Mouse (Mus musculus): ENCODE measurements around the gene Oosp3.

The Oosp3 gene

DNA sequence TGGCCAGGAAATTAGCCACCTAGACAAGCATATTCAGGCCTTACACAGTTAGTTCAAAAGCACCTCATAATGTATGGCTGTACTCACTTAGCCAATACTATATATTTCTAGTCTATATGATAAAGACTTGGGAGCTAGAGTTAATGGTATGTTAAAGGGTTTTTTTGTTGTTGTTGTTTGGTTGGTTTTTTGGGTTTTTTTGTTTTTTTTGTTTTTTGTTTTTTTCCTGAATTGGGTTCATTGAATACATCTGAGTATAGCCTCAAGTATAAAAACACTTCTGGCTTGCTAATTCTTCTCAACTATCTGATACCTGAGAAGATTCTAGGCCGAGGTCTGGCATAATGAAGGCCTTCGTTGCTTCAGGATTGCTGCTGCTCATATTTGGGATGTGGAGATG is at the start of gene Oosp3:
Oosp3 (plus strand) TSS at position 301 of the 400 bp plus-strand sequence.
- no peak for DNase-seq (ENCODE audit: low read depth, low spot score)

GRCm38 (mm10) chr19:11649564-11649963 is 47.3 kb upstream of the Oosp3 start:
- no peak for DNase-seq (ENCODE audit: low read depth, low spot score)

DNA sequence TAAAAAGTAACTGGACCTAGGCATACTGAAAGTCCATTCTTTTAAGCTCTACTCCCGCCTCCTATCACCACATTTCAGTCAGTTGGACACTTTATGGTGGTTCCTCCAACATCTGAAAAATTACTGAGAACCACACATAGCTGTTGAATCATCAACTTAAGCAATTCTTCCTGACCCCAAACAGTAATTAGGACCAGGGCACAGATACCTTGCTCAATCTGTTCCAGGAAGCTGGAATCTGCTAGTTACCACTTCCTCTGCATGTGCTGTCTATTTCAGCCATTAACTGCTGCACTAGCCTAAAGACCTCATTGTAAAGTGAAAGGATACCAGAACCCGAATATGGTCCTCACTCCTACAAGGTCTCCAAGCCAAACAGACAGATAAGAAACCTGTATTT is 37.7 kb upstream of the Oosp3 start:
- no peak for DNase-seq (ENCODE audit: low read depth, low spot score)

DNA sequence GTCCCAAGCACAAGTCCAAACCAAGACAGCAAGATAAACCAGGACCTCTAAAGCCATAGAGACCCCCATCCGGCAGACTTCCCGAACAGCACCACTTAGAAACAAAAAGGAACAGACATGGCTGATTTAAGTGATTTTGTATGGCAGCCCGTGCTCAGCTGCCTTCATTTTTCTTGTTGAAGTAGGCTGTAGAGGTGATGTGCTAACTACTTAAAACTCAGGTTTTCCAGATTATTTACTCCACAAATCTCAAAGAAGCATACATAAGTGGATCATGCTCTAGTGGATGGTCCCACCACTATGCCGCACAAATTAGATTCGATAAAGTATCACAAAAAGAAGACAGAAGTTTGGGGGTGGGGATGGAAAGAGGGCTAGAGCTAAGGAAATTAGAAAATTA is 36.4 kb upstream of the Oosp3 start, which contains the start of gene Oosp2:
Oosp2 (minus strand) TSS at position 101 of the 400 bp plus-strand sequence.
- DNase-seq (ENCODE audit: low read depth, low spot score), result no peak

DNA sequence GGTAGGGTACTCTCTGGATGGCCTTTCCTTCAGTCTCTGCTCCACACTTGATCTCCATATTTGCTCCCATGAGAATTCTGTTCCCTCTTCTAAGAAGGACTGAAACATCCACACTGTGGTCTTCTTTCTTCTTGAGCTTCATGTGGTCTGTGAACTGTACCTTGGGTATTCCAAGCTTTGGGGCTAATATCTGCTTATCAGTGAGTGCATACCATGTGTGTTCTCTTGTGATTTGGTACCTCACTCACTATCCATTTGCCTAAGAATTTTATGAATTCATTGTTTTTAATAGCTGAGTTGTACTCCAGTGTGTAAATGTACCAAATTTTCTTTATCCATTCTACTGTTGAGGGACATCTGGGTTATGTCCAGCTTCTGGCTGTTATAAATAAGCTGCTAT is 35.3 kb upstream of the Oosp3 start:
- DNase-seq (ENCODE audit: low read depth, low spot score), result no peak

DNA sequence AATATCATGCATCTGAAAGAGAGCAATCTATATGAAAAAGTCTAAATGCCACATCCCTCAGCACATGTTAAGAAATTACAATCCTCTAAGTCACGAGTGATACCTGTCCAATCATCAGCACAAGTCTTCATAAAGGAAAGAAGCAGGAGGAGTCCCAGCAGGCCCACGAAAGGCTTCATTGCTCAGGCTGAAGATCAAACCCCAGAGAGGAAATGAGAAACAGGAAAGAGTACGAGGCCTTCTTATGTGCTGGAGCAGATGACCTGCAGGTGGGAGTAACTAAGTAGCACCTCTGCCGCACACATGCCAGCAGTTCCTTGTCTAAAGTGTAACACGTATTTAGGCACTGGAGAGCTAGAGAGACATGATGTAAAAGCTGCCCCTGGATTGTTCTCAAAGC is 6.0 kb upstream of the Oosp3 start, which contains the start of gene Oosp1:
Oosp1 (minus strand) TSS at position 312 of the 400 bp plus-strand sequence.
- DNase-seq (ENCODE audit: low read depth, low spot score), result no peak

- no peak for DNase-seq (ENCODE audit: low read depth, low spot score)
Observed at GRCm38 (mm10) chr19:11691454-11691853, 5.4 kb upstream of the Oosp3 start.

GRCm38 (mm10) chr19:11698342-11698741 is 1.5 kb downstream of the Oosp3 start:
- DNase-seq (ENCODE audit: low read depth, low spot score), result no peak

DNA sequence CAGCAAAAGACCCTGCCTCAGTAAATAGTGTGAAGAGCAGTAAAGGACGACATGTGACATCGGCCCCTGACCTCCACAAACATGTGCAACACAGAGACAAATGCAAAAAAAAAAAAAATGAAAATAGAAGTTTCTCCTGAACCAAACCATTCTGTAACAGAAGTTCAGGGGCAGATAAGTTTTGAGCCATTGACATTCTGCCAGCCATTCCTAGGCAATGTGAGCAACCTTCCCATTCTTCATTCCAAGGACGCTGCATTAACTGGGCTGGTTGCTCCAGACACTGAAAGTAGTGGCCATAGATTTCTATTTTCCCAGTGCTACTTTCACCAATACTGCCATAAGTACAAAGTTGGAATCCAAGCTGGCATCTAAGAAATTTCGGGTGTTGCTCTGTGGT is 15.6 kb downstream of the Oosp3 start:
- no peak for DNase-seq (ENCODE audit: low read depth, low spot score)

DNA sequence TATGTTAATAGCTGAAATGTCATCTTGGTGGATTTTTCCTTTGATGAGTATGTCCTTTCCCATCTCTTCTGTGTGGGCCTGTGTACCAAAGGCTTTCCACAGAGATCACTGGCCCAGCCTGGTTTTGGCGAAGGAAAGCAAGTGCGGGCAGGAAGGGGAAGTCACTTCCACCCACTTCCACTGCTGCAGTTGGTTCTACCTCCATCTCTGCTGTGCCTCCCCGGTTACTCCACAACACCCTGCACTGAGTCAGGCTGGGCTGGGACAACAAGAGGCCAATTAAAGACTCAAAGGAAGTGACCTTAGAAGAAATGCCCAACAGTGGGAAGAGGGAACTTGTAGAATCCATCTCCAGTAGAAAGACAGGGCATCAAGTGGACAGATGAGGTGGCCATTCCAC is 23.2 kb downstream of the Oosp3 start:
- no peak for DNase-seq (ENCODE audit: low read depth, low spot score)

DNA sequence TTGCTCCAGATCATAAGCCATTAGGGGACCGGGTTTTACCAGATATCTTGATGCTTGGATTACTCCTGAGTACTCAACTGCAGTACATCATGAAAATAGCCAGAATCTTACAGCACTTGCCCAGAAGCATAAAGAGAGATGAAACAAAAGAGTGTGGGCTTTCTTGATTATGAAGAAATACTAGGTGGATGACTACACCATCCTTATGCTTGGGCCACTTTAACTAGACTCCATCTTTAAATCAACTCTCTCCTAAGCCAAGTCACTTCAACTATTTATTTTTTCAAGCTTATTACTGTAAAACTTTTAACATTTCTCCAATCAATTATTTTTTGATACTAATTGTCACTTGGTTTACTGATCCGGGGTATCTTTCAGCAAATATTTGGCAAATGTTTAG is 27.0 kb downstream of the Oosp3 start:
- DNase-seq (ENCODE audit: low read depth, low spot score), result no peak

- no peak for DNase-seq (ENCODE audit: low read depth, low spot score)
Observed at GRCm38 (mm10) chr19:11724275-11724674, 27.4 kb downstream of the Oosp3 start.

DNA sequence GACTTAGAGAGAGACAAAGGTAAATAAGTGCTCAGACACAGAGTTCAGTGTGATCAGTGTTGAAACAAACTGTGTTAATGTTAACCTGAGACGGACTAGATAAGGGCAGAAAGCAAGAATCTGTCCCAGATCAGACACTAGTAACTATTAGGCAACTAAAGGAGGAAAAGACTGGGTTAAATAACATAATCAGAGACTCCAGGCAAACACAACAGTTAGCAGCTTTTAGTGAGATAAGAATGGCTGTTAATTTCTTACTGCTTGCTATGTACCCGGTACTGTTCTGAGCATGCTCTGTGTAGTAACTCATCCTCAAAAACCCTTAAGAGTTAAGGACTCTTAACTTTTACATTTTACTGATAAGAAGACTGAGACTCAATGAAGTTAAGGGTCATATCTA is 29.1 kb downstream of the Oosp3 start:
- DNase-seq (ENCODE audit: low read depth, low spot score), result no peak

DNA sequence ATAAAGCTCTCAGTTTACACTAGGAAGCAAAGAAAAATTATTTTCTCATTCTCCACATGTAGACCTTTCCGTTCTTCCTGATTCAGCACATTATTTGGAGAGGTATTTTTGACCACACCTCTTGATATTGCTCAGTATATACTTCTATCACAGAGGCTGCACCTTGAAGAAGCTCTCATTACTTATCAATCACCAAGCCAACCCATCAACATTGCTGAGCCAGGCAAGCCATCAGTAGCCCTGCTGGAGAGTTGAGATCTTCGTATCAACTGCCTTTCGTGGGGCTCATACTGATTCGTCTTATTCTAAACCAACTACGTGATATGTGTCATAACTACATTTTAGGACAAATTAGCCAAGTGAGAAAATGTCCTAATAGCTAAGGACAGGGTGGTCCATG is 30.4 kb downstream of the Oosp3 start:
- DNase-seq (ENCODE audit: low read depth, low spot score), result no peak

- no peak for DNase-seq (ENCODE audit: low read depth, low spot score)
Observed at GRCm38 (mm10) chr19:11730278-11730677, 33.4 kb downstream of the Oosp3 start.

GRCm38 (mm10) chr19:11736455-11736854 is 39.6 kb downstream of the Oosp3 start:
- DNase-seq (ENCODE audit: low read depth, low spot score), result no peak

GRCm38 (mm10) chr19:11745680-11746079 is 48.8 kb downstream of the Oosp3 start:
- no peak for DNase-seq (ENCODE audit: low read depth, low spot score)

DNA sequence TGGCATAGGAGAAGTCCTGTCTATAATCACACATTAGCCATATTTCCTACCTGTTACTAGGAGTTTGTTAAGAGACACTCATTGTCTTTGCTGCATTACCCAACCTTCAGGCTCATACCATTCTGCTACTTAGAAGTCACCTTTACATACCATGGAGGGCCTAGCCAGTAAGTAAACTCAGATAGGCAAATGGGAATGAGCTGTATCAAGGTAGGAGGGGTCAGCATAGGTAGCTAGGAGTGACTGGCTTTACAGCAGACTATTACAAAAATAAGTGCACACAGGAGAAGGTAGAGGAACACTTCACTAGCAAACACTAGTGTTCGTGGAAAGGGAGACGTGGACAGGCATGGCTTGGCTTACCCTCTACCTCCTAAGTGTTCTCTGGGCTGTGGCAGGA is 50.4 kb downstream of the Oosp3 start, which contains the start of gene Gif:
Gif (plus strand) TSS at position 257 of the 400 bp plus-strand sequence.
- no peak for DNase-seq (ENCODE audit: low read depth, low spot score)
